Mouse (Mus musculus): Measurements from ENCODE around the gene Hpcal4.

DNA sequence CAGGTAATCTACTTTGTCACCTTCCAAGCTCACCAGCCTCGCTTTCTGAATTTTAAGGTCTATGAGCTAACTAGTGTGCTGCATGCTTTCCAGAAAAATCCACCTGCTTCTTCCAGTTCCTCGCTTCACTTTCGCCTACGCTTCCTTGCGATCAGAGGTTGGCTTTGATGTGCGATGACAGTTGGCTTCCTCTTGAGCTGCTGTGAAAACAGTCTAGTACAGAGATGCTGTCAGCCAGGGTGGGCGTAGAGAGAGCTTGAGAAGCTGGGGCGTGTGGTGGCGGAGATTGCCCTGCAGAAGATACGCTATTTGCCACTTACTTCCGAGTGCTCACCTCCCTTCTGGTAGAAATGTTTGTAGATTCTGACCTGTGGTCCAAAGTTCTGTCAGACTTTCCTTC, 9.3 kb downstream of the Hpcal4 start:
- TF ChIP-seq CHD2 (IDR thresholded peaks at IDR 0.05; ENCODE audit: low read depth, low read length) = no peak
- TF ChIP-seq HCFC1 (IDR thresholded peaks at IDR 0.05; ENCODE audit: borderline replicate concordance, insufficient read depth, low read length) = no peak
- no peak for TF ChIP-seq MAFK (IDR thresholded peaks at IDR 0.05; ENCODE audit: insufficient read depth, low read depth, low read length)

Data from ES-E14 (cell line).